Mouse (Mus musculus): ENCODE measurements around the gene Ndufs7. TPM values are rescaled to one million over a fixed set of nuclear protein-coding genes. Genes with fewer than 3 reads are reported as not detected.

Ndufs7 gene
- total RNA-seq, 1 experiment from 2014 or later: 243 TPM

DNA sequence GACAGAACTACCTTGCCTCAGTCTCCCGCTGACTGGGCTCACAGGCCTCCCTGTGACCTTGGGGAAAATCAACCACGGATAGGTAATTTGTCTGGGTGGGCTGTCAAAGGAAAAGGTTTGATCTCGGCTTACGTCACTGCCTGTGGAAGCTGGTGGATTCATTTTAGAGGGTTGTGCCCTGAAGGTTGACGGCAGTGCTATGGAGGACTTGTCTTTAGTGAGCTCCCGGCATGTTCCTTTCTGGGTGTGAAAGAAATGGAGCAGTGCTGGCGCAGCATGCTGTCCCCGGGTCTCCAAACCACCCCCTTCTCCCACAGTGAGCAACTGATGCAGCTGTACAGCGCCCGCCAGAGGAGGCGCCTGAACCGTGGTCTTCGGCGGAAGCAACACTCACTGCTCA is 44.4 kb downstream of the Ndufs7 start:
- DNase-seq: no peak

- DNase-seq: no peak
Measured at GRCm38 (mm10) chr10:80294311-80294710, 45.4 kb downstream of the Ndufs7 start.

GRCm38 (mm10) chr10:80294788-80295303 is 45.9 kb downstream of the Ndufs7 start:
- no peak for DNase-seq

DNA sequence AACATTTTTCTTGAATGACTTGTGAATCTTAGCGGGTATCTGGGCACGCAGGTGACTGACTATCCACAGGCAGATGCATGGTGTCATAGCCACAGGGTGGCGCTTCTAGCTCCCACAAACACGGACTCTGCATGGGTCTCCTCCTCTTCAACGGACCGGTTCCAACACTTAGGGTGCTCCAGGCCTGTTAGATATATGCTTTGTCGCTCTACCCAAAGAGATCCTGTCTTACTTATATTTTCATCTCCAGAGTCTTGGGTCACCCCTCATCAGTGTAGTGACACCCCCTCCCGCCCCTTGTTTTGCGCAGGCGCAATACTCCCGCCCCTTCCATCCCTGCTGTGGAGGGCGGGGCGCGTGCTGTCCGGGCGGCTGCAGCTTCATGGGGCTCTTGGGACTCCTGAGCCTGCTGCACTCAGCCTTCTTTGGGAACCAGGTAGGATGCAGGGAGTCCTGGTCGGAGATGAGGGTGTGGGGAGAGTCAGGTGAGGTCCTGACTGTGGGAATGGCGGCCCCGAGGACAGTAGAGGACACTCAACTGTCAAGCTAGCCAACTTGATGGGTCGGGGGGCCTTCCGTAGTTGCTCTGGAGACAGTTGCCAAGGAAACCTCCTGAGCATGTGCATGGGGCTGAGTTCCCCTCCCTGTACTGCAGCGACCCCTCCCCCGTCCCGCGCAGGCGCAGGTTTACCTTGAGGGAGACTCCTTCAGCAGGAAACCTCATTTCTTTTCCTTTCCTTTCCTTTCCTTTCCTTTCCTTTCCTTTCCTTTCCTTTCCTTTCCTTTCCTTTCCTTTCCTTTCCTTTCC is 46.9 kb downstream of the Ndufs7 start, which contains the start of gene Apc2:
Gene Apc2 (plus strand): TSS at position 360 of the 808 bp plus-strand sequence.
- DNase-seq: peak; percentile 75

- DNase-seq: no peak
Measured at GRCm38 (mm10) chr10:80296824-80297223, 47.9 kb downstream of the Ndufs7 start.

DNA sequence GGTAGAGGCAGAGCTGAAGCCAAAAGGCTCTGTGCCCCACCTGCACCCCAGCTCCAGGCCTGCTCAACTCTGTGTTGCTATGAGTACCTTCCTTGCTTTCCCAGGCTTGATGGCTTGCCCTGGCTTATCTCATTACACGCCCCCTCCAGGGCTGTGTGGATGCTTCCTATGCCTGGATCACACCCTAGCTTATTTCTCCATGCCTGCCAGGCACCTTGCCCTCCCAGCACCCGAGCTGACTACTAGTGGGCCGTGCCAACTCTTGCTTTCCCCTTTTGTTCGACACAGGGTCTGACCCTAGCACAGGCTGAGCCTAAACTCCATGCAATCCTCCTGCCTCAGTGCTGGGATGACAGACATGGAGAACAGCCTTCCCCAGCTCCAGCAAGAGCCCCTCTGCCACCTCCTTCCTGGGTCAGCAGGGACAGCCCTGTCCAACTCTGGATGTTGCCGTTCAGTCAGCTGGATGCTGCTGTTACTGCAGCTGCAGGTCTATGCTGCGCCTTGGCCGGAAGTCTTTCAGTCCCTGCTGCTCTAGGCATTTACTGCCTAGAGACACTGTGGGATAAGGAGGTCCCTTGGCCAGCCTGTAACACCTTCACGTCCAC is 48.7 kb downstream of the Ndufs7 start:
- no peak for DNase-seq

- DNase-seq: peak; percentile 66
Measured at GRCm38 (mm10) chr10:80298571-80299281, 49.8 kb downstream of the Ndufs7 start.

DNA sequence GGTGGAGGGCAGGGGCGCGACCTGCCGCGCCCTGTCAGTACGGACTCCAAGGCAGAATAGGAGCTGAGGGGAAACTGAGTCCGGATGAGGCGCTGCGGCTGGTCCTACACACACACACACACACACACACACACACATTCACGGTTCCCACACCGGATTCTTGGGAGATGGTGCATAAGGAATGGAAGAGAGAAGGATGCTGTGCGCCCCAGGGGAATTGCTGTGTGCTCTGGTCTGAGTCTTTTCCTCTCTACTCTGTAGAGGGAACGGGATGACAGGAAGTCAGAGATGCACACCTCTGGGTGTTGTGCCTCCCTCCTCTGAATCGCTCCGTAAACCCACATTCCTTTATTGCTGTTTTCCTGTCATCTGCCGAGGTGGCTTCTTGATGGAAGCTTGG is 50.4 kb downstream of the Ndufs7 start:
- DNase-seq: no peak

DNA sequence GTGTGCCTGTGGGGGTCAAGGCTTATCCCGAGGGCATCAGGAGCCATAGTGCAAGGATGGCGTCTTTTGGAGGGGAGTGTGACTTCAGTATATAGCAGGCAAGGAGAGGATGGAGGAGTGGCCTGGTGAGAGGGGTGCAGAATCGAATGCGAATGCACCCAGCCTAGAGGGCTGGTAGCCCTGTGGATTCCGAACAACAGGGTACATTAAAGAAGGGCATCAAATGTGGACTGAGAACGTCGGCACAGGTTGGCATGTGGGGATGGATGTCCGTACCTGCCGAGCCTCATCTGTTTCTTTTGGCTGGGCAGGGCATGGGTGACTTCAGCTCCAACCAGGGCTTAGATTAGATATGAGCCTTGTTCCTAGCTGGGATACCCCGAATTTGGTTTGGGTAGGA is 50.9 kb downstream of the Ndufs7 start:
- DNase-seq: no peak

DNA sequence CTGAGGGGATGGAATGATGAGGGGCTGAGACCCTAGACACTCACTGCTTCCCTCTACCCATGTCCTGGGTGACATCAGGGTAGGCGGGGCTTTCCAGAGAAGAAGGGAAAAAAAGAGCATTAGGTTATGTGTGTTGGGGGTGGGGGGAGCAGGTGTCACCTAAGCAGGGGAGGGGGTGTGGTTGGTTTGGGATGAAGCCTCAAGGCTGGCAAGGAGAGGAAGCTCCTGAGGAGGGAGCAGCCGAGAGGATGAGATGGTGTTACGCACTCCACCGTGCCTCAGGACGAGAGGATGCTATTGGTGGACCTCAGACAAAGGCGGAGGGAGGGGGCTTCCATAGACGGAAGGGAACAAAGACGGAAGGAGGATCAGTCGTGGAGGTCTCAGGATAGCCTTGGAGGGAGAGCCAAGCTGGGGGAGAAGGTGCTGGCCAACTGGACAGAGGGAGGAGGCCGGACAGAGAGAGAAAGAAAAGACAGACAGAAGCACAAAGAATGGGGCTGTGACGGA is 51.8 kb downstream of the Ndufs7 start:
- DNase-seq: no peak

DNA sequence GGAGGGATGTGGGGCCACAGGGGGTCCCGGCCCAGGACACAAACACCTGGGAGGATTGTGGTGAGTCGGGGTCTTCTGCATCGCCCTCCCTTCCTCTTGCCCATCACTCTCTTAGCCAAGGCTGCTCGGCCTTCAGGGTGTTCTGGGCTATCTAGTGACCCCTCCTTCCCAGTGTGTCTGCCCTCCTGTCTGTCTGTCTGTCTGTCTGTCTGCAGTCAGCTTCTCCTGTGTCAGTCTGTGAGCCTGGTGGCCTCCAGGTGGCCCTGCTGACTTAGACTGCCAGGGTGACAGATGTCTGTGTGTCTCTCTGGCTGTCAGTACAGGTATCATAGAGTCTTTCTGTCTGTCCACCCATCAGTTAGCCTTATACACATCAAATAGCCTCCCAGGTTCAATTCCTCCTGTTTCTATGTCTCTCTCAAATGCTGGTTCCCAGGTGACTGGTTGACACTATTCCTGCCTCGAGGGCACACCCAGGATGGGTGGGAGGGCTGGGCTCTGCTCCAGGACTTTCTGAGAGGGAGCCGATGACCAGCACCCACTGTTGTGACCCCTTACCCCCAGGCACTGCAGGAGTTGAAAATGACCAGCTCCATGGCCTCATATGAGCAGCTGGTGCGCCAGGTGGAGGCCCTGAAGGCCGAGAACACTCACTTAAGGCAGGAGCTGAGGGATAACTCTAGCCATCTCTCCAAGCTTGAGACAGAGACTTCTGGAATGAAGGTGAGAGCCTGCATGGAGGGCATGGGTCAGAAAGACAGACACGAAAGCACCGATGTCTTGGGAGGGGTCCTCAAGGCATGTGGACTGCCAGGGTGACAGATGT is 52.5 kb downstream of the Ndufs7 start:
- no peak for DNase-seq

GRCm38 (mm10) chr10:80302082-80302355 is 53.1 kb downstream of the Ndufs7 start:
- no peak for DNase-seq

DNA sequence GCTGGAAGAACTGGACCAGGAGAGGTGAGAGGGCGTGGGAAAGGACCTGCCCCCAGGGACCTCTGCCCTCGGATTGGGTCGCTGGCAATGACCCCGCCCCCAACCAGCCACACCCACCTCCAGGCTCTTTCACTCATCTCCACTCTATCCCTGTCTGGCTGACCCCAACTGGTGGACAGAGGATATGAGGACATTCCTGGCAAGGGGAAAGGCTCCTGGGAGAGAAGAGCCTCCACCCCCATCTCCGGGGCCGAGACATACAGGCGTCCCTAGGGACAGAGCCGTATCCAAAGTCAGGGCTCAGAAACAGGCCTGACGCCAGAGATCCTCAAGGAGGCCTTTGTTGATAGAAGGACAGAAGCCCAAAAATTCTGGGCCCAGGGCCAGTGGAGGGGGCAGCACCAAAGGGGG is 53.6 kb downstream of the Ndufs7 start:
- peak; percentile 63 for DNase-seq

DNA sequence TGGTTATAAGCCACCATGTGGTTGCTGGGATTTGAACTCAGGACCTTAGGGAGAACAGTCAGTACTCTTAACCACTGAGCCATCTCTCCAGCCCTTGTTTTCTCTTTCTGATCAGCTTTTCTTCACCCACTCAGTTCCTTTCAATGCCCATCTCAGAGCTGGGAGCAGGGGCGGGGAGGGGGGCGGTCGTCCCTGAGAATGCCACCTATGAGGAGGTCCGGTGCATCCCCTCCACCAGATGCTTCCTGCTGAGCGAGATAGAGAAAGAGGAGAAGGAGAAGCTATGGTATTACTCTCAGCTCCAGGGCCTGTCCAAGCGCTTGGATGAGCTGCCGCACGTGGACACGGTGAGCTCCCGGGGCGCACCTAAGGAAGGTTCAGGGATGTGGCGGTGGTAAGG is 55.5 kb downstream of the Ndufs7 start:
- DNase-seq: no peak

DNA sequence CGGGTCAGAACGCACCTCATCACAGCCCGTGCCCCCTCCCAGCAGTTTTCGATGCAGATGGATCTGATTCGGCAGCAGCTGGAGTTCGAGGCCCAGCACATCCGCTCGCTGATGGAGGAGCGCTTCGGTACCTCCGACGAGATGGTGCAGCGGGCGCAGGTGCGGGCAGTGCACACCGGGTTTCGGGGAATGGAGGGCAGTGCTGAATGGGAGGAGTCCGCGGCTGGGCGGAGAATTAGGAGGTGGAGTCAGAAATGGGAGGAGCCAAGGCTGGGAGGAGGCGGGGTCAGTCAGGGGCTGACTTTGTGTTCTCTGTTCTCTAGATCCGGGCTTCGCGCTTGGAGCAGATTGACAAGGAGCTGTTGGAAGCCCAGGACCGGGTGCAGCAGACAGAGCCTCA is 55.9 kb downstream of the Ndufs7 start:
- no peak for DNase-seq

Small RNAs within 50 kb of the gene (microRNA-seq; reads per million reads assigned to microRNA genes)
- 0 to 0.34 reads per million in 2 experiments for gene Mir6911

Other genes with a start within 250 kb of the Ndufs7 start
- gene Arhgap45, start 232.5 kb upstream of the Ndufs7 start, total RNA-seq (2021): 3.7 and 4.3 TPM in 2 replicates
- gene Polr2e, start 209.3 kb upstream of the Ndufs7 start, total RNA-seq (2021): 84.3 and 101 TPM in 2 replicates
- gene Gpx4, start 202.0 kb upstream of the Ndufs7 start, total RNA-seq (2021): 977 and 1,201 TPM in 2 replicates
- 66.1 and 73.2 TPM in 2 replicates for gene Sbno2, start 143.6 kb upstream of the Ndufs7 start, total RNA-seq (2021)
- gene Stk11, start 133.3 kb upstream of the Ndufs7 start, total RNA-seq (2021): 154 TPM in 2 replicates
- 460 and 592 TPM in 2 replicates for gene Atp5d, start 110.5 kb upstream of the Ndufs7 start, total RNA-seq (2021)
- gene Cbarp, start 108.3 kb upstream of the Ndufs7 start, total RNA-seq (2021): 45.4 and 67.9 TPM in 2 replicates
- gene Midn, start 100.8 kb upstream of the Ndufs7 start, total RNA-seq (2021): 74.1 and 97.4 TPM in 2 replicates
- 49.9 and 142 TPM in 2 replicates for gene Cirbp, start 83.1 kb upstream of the Ndufs7 start, total RNA-seq (2021)
- gene 1600002K03Rik, start 76.2 kb upstream of the Ndufs7 start, total RNA-seq (2021): 15.6 and 16.7 TPM in 2 replicates
- gene Efna2, start 69.6 kb upstream of the Ndufs7 start, total RNA-seq (2021): 2.7 and 5.2 TPM in 2 replicates
- gene Mum1, start 22.7 kb upstream of the Ndufs7 start, total RNA-seq (2021): 23.4 and 37.9 TPM in 2 replicates
- gene Gamt, start 11.9 kb downstream of the Ndufs7 start, total RNA-seq (2021): 326 and 398 TPM in 2 replicates
- 111 and 117 TPM in 2 replicates for gene Dazap1, start 12.4 kb downstream of the Ndufs7 start, total RNA-seq (2021)
- gene Rps15, start 43.3 kb downstream of the Ndufs7 start, total RNA-seq (2021): 1,145 and 1,195 TPM in 2 replicates
- gene Apc2, start 46.9 kb downstream of the Ndufs7 start, total RNA-seq (2021): 1.4 and 3.2 TPM in 2 replicates
- gene 2310011J03Rik, start 71.4 kb downstream of the Ndufs7 start, total RNA-seq (2021): 31.7 and 33.5 TPM in 2 replicates
- 3.0 and 4.3 TPM in 2 replicates for gene Pcsk4, start 80.4 kb downstream of the Ndufs7 start, total RNA-seq (2021)
- 8.0 and 12.8 TPM in 2 replicates for gene Reep6, start 80.8 kb downstream of the Ndufs7 start, total RNA-seq (2021)
- gene Adamtsl5, start 99.3 kb downstream of the Ndufs7 start, total RNA-seq (2021): 8.9 and 10.4 TPM in 2 replicates
- gene Plk5, start 107.3 kb downstream of the Ndufs7 start, total RNA-seq (2021): 0.15 TPM in 1 of 2 replicates, not detected in the other
- gene Mex3d, start 138.5 kb downstream of the Ndufs7 start, total RNA-seq (2021): 18.3 and 21.7 TPM in 2 replicates
- 127 and 139 TPM in 2 replicates for gene Mbd3, start 150.4 kb downstream of the Ndufs7 start, total RNA-seq (2021)
- 728 and 779 TPM in 2 replicates for gene Uqcr11, start 157.7 kb downstream of the Ndufs7 start, total RNA-seq (2021)
- 63.1 and 84.1 TPM in 2 replicates for gene Tcf3, start 184.5 kb downstream of the Ndufs7 start, total RNA-seq (2021)
- gene Onecut3, start 245.7 kb downstream of the Ndufs7 start, total RNA-seq (2021): not detected in 2 replicates

Data from adrenal gland, postnatal 25 days (tissue).